Mouse (Mus musculus) retina, embryonic 14.5 days (tissue): Measurements from ENCODE around the gene Tubal3.
A peak's percentile ranks its signal among the peaks of the same experiment; 100 is the strongest.
"Not testable (repeated sequence)": the region's sequence is repeated elsewhere in the genome, so short reads cannot be mapped to it uniquely, and the experiment has no call there.

Experiments
- DNase-seq: peaks from one replicate; pipeline ENCODE4 v3.0.0-alpha.2; 2015; ENCODE audit warnings: low spot score

Tubal3 gene

DNA sequence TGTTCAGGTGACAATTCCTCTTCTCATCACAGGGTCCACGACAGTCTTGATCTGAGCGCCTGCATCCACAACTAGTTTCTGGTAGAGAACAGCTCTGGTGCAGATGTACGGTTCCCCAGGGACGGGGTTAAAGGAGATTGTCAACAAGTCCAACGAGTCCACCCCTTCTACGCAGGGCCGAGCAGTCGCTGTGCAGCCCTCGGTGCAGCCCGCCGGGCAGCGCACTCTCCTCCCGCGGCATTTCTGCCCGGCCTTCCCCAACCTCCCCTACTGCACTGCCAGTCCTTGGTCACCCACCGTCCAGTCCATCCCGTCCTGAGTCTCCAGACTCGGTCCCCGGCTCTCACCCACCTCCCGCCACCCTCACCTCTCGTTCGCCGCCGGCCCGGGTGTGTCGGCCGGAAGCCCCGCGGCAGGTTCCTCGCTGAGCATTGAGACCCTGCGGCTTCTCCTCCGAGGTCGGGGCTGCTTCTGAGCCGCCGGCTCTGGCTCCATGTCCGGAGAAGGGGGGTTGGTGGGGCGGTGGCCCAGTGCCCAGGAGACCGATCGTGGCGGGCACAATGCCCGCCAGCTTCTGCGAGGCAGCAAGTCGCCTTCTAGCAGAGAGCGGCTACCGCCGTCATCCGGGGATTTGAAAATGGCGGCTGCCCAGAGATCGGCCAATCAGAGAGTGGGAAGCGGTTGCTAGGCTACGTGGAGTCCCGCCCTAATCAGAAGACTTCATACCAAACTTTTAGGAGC is at the start of gene Tubal3, which contains the start of gene Net1:
Gene Tubal3 (plus strand): TSS at position 704 of the 741 bp plus-strand sequence.
Gene Net1 (minus strand): TSS at position 650 of the 741 bp plus-strand sequence.
- peak; percentile 96 for DNase-seq

GRCm38 (mm10) chr13:3869901-3870300 is 48.2 kb upstream of the Tubal3 start:
- no peak for DNase-seq

- no peak for DNase-seq
These were observed 45.2 kb upstream of the Tubal3 start for GRCm38 (mm10) chr13:3872832-3873231.

- DNase-seq, result no peak
These were observed 41.6 kb upstream of the Tubal3 start for GRCm38 (mm10) chr13:3876448-3876847.

- DNase-seq, result no peak
These were observed 40.9 kb upstream of the Tubal3 start for GRCm38 (mm10) chr13:3877185-3877584.

DNA sequence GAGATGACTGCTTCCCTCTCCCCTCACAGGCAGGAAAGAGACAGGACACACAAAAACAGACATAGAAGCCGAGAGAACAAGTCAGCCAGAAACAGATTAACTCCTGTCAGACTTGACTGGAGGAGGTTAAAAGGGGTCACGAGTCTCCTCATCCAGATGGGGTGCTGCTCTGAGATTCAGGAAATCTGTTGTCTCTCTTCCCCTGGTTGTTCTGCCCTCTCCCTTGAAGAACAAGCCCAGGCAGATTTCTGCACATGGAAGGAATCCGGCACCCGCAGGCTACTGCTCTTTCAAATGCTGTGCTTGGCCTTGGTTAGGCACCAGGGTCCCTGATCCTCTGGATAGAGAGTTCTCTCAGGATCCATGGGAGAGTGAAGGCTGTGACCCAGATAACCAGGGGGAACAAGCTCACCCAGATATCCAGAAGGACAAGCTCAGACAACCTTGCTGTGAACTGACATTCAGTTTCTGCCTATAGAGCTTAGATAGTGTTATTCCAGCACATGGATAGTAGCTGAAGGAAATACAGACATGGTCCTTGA is 40.3 kb upstream of the Tubal3 start:
- DNase-seq, result peak; percentile 51

- DNase-seq, result no peak
These were observed 31.4 kb upstream of the Tubal3 start for GRCm38 (mm10) chr13:3886663-3887062.

GRCm38 (mm10) chr13:3889111-3889510 is 29.0 kb upstream of the Tubal3 start:
- no peak for DNase-seq

GRCm38 (mm10) chr13:3890061-3890460 is 28.0 kb upstream of the Tubal3 start:
- no peak for DNase-seq

- no peak for DNase-seq
These were observed 26.5 kb upstream of the Tubal3 start for GRCm38 (mm10) chr13:3891479-3892087.

GRCm38 (mm10) chr13:3892601-3893000 is 25.5 kb upstream of the Tubal3 start:
- DNase-seq, result peak; percentile 11

DNA sequence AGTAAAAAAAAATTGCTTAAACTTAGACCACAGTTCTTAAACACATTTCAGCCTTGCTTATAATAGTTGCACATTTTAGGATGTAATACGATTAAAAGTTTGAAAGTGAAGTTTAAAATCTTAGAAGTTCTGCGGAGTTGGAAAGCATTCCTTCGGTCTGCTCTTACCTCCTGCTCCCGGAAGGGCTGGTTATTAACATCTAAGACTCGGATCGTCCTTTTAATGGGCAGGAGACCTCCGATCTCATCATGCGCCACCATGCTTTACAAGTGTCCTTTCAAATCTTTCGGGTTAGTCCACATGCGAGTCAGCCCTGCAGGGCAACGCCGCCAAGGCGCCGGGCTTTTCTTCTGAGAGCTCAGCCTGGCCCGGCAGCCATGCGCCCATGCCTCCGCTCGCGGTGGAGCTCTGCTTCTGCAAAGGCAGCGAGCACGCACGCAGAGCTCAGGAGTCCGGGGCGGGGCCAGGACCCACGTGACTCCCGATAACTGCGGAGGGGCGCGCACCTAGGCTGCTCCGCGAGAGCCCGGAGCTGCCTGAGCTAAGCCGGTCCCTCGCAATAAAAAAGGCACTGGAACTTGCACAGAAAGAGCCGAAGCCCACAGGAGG is 24.8 kb upstream of the Tubal3 start:
- DNase-seq, result peak; percentile 83

DNA sequence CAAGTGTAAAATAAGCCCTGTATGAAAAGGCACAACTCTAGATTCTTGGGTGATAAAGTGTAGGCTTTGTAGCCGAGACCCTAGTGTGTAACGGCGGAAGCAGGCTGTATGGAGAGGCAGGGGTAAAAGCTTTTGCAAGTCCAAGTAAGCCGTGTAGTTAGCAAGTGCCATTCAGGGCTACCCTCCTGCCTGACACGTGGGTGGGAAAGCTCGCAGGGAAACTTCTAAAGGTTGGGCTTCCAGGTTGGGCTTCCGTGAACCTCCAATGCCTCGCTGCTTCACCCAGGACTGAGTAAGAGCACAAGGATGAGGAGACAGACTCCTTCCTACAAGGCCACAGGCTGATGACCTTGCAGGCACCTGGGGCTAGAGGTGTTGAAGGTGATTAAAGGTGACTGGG is 23.5 kb upstream of the Tubal3 start:
- DNase-seq, result no peak

- no peak for DNase-seq
These were observed 22.6 kb upstream of the Tubal3 start for GRCm38 (mm10) chr13:3895397-3895980.

DNA sequence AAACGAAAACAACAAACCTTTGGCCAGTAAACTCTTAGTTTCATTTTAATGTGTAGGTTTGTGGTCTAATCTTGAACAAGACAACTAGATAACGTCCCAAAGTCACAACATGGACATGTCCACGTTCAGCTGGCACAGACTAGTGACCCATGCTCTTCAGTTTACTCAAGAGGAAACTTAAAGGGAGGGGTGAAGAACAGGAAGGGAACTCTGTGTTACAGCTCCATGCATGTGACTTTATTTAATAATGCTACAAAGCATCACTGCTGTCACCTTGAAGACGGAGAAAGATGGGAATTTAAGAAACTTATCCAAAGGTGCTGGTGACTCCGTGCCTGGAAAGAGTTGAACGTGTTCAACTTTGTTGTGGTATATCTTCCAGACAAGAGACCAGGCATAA is 22.0 kb upstream of the Tubal3 start:
- DNase-seq, result no peak

GRCm38 (mm10) chr13:3896913-3897312 is 21.2 kb upstream of the Tubal3 start:
- peak; percentile 91 for DNase-seq

DNA sequence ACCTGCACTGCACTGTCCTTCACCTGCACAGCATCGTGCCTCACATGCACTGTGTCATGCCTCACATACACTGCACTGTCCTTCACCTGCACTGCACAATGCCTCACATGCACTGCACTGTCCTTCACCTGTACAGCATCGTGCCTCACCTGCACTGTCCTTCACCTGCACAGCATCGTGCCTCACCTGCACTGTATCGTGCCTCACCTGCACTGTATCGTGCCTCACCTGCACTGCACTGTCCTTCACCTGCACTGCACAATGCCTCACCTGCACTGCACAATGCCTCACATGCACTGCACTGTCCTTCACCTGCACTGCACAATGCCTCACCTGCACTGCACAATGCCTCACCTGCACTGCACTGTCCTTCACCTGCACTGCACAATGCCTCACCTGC is 19.9 kb upstream of the Tubal3 start:
- DNase-seq, result not testable (repeated sequence)

GRCm38 (mm10) chr13:3899301-3899700 is 18.8 kb upstream of the Tubal3 start:
- DNase-seq, result no peak

DNA sequence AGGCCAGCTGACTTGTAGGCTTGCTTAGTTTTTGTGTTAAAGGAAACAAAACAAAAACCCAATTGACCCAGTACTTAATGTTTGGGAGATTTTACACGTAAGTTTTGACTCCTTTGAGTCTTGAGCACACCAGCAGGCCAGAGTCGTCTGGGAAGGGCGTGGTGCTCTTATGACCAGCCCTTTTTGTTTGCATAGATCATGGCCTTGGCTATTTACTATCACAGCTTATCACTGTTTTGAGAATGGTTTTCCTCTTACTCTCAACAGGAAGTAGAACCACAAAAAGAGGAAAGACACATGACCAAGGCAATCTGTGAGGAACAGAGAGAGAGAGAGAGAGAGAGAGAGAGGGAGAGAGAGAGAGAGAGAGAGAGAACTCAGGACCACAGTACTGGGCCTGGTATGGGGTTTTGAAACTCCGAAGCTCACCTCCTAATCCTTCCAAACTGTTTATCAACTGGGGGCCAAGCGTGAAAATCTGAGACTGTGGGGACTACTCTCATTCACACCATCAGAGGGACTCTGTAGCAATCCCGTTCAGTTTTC is 10.8 kb upstream of the Tubal3 start:
- no peak for DNase-seq

GRCm38 (mm10) chr13:3908262-3908661 is 9.8 kb upstream of the Tubal3 start:
- no peak for DNase-seq

- no peak for DNase-seq
These were observed 7.7 kb upstream of the Tubal3 start for GRCm38 (mm10) chr13:3910356-3910755.

GRCm38 (mm10) chr13:3913504-3913903 is 4.6 kb upstream of the Tubal3 start:
- no peak for DNase-seq
